Mouse (Mus musculus) cortical plate, adult 2 months (tissue): ENCODE data around the gene Accs. TPM values are rescaled to one million over a fixed set of nuclear protein-coding genes. Genes with fewer than 3 reads are reported as not detected.

Source experiments
- H3K27ac ChIP-seq: fragments of 200-500 bp; 2 replicates; pipeline ENCODE4 v1.5.1; 2012; ENCODE audit warnings: low read length, control low read depth, inconsistent platforms; ENCODE audit not compliant: insufficient read depth
- H3K4me1 ChIP-seq: fragments of 200-500 bp; 2 replicates; pipeline ENCODE4 v1.6.1; 2011; ENCODE audit warnings: low read length; ENCODE audit not compliant: control insufficient read depth, insufficient read depth
- H3K4me3 ChIP-seq: fragments of 200-500 bp; 2 replicates; pipeline ENCODE4 v1.5.1; 2011; ENCODE audit warnings: mild to moderate bottlenecking, low read length, control low read depth; ENCODE audit not compliant: insufficient read depth
- CTCF ChIP-seq: fragments of 200-500 bp; IDR thresholded peaks from 2 replicates; pipeline ENCODE4 v1.5.1; 2011; ENCODE audit warnings: mild to moderate bottlenecking, control low read depth, low read length; ENCODE audit not compliant: insufficient read depth; ENCODE audit errors: extremely low read depth
- POLR2A ChIP-seq: fragments of 200-500 bp; IDR thresholded peaks from 2 replicates; pipeline ENCODE4 v1.6.1; 2011; ENCODE audit warnings: mild to moderate bottlenecking, low read length, control low read depth; ENCODE audit not compliant: insufficient read depth; ENCODE audit errors: extremely low read depth
- polyA plus RNA-seq: library from polyadenylated mRNA; depleted of rRNA; stranded (reverse); fragments of >200 nt; gene quantifications from 2 replicates; pipeline ENCODE4 v1.2.3, GENCODE M21; 2012

The Accs gene
- polyA plus RNA-seq, 1 experiment, result 7.3 TPM

DNA sequence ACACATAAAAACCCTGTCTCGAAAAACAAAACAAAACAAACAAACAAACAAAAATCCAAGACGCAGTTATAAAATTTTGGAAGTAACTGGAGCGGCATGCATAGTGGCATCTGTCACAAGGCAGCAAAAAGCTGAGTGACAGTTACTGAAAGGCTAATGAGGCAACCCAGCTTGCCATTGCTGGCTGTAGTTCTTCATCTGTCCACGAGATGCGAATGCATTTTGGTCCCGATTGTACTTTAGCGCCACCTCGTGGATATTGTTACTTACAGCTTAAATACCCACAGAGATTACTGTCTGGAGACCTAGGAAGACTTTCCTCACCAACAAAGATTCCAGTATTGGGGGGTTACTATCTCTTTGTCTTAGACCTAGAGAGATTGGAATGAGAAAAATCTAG, 26.2 kb downstream of the Accs start:
- H3K4me1 ChIP-seq, result peaks cover 3% of the 10 kb centered on the region; the same call in 1 of the 2 replicates
- no peak overlapping the region for H3K4me3 ChIP-seq
- no peak overlapping the region for H3K27ac ChIP-seq
- TF ChIP-seq CTCF, result peak; percentile 99
- no peak for TF ChIP-seq POLR2A

DNA sequence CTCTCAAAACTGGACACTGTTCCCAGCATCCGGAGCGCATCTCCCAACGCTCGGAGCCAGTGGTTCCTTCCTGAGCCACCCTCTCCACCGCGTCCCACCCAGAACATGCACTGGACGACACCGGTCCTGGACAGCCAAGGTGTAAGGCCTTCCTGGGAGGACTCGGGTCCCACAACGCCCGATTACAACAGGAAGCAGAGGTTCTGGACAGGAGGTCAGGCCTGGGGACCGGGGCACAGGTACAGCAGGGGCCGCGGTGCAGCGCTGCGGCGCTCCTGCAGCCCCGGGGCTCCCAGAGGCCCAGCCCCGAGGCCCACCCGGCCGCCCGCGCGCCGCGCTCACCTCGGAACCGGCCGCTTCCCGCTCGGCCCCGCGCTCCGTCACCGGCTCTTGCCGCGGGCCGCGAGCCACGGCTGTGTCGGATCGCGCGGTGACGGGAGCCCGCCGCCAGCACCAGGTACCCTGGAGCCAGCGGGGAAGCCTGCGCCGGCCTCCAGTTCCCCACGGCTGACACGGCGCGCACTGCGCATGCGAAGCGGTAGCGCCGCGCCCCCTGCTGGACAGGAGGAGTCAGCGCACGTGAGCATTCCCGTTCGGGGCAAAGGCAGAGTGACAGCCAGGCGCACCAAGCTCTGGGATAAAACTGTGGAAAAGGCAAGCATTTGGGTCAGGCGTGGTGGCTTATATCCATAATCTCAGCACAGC, 27.5 kb downstream of the Accs start, which contains the start of gene Ext2:
Gene Ext2, minus strand, starts transcription at position 524 of the 705 bp plus-strand sequence.
- TF ChIP-seq POLR2A (peak; percentile 80), CTCF (peak; percentile 88)
- Histone ChIP-seq H3K27ac (no peak within 1 kb of the TSS; the same call in 1 of the 2 replicates), H3K4me3 (peak within 1 kb of the TSS; percentile 98), H3K4me1 (peaks cover 3% of the 10 kb centered on the region; the same call in 1 of the 2 replicates)

DNA sequence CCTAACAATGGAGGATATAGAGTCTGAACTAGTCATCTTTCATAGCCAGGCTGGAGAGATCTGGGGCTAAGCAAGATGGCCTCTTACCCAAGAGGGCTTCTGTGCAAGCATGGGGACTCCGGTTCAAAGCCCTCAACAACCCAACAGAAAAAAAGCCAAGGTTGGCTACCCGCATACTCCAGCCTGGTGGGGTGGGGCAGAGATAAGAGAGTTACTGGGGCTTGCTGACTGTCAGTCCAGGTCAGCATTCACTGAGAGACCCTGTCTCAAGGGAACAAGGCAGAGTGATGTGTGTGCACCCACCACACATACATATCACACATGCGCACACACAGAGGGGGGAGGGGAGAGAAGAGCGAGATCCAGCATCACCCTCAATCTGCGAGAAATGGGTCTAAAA, 32.0 kb downstream of the Accs start:
- Histone ChIP-seq H3K27ac (no peak overlapping the region), H3K4me1 (peaks cover 3% of the 10 kb centered on the region; the same call in 1 of the 2 replicates), H3K4me3 (no peak overlapping the region)
- no peak for TF ChIP-seq CTCF
- TF ChIP-seq POLR2A, result no peak

DNA sequence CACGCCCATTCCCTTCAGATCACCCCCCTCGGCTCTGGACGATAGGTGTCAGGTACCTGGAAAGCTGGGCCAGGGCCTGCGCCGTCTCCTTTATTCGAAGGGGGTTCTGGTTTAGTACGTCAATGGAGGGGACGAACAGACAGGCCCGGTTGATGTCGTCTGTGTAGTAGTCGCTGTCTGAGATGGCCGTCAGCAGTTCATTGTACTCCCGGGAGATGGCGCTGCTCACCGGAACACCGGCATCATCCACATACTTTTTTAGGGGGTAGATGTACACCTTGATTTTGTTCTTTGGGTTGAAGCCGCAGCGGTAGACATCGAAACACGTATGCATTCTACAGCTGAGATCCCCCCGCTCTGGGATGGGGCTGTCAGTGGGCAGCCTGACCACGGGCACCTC, 36.4 kb downstream of the Accs start:
- Histone ChIP-seq H3K27ac (no peak overlapping the region), H3K4me1 (no peaks in the 10 kb centered on the region), H3K4me3 (no peak overlapping the region)
- TF ChIP-seq POLR2A, result no peak
- no peak for TF ChIP-seq CTCF

DNA sequence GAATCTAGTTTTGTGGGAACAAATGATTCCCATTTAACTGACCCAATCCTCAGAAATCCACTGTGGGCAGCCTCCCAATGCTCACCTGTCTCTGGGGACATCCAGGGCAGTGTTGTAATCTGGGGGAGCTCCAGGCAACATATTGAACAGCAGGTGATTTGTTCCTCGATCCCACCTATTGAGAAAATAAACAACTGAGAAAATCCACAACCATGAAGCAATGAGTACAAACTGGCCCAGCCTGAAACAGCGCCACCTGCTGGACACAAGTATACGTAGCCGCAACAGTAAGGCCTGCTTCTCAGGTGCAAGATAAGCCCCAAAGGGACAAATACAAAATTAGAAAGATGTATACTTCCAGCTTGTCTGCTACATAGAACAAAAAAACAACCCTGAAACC, 37.9 kb downstream of the Accs start:
- TF ChIP-seq CTCF, result peak; percentile 81
- TF ChIP-seq POLR2A, result no peak

DNA sequence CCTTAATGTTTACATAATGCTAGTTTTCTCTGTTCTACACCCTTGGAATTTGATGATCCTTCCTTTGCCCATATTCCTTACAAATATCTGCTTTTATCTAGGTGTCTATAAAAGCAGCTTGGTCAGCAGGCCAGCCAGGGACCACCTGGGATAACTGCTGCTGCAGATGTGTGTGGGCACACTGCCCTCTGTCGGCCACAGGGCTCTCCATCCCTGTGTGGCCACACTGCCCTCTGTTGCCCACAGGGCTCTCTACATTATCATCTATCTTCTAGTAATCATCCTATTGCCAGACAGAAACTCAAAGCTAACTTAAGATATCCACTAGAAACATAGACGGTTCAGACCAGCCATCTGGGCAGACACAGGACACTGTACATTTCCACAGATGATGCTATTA, 39.8 kb downstream of the Accs start:
- Histone ChIP-seq H3K4me3 (no peak overlapping the region), H3K4me1 (no peaks in the 10 kb centered on the region), H3K27ac (no peak overlapping the region)
- TF ChIP-seq CTCF (peak; percentile 91), POLR2A (no peak)

More for the DNA sequence above, 37.9 kb downstream of the Accs start:
- no peak overlapping the region for H3K27ac ChIP-seq
- H3K4me1 ChIP-seq, result no peaks in the 10 kb centered on the region
- H3K4me3 ChIP-seq, result no peak overlapping the region

DNA sequence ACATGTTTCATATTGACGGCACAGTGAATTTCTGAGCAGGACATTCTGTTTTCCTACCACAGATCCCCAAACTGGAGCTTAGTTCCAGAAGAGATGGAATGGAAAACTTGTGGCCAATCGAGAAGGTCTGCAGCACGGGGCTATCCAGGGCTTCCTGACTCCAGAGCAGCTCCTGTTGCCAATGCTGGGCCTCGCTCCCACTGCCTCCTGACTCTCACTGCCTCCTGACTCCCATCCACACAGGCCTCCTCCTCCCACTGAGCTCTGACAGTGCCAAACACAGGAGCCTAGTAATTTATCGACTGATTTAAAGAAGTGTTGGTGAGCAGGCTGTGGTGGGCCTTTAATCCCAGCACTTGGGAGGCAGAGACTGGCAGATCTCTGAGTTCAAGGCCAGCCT, 41.7 kb downstream of the Accs start:
- no peaks in the 10 kb centered on the region for H3K4me1 ChIP-seq
- TF ChIP-seq CTCF, result no peak
- TF ChIP-seq POLR2A, result no peak
- no peak overlapping the region for H3K4me3 ChIP-seq
- no peak overlapping the region for H3K27ac ChIP-seq

DNA sequence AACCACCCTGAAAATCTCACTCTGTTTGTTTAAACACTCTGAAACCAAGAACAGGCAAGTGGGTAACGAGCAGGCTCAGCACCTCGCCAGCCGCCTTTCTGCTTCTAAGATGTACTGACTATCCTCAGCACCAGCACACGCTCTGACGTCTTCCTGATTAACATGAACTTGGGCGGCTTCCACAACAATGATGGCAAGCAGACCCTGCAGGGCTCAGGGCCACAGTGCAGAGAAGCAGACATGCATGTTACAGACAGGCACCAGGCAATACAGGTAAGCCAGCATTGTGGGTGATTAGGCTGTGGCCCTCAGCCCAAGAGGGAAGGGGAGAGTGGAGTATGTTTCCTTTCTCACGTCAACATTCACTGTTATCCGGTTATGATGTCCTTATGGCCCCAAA, 42.3 kb downstream of the Accs start:
- Histone ChIP-seq H3K4me1 (no peaks in the 10 kb centered on the region), H3K27ac (no peak overlapping the region), H3K4me3 (no peak overlapping the region)
- TF ChIP-seq POLR2A (no peak), CTCF (no peak)

DNA sequence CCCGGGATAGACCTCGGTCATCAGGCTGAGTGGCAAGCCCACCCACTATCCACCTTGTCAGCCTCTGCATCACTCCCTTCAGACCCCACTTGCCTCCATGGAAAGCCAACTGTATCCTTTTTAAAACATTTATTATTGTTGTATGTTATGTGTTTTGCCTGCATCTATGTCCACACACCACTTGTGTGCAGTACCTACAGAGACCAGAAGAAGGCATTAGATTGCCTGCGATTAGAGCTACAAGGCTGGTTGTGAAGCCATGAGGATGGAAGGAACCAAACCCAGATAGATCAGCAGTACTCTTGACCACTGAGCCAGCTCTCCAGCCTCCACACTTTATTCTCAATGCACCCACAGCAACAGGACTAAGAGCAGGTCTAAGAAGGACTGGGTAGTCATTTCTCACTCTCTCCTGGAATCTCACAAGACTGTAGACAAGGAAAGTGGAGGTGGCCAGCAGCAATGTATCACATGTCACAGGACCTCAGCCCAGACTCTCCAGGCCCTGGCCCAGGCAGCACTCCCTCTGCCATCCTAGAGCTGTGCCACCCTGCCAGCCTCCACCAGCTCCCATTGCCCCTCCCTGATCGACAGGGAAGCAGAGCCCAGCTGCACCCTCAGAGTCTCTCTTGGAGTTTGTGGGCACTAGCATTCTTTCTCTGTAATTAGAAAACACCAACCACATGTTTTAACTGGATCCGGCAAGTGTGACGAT, 43.1 kb downstream of the Accs start:
- Histone ChIP-seq H3K4me1 (no peaks in the 10 kb centered on the region), H3K4me3 (no peak overlapping the region), H3K27ac (no peak overlapping the region)
- no peak for TF ChIP-seq POLR2A
- TF ChIP-seq CTCF, result no peak

DNA sequence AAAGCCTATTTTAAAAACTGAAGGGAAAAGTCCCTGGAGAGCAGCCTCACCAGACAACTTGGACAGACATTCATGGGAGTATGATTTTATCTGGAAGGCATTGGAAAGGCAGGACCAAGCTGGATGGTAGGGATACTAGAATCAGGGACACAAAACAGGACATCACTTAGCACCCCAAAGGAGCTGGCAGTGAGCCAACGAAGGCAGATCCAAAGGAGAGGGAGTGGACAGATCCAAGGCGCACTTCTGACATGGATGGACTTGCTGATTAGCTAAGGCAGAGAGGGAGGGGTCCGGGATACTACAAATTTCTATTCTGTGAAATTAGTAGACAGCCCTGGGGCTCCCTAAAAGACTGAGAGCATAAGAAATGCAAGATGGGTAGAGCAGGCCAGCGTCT, 44.2 kb downstream of the Accs start:
- H3K27ac ChIP-seq, result no peak overlapping the region
- H3K4me3 ChIP-seq, result no peak overlapping the region
- TF ChIP-seq CTCF, result no peak
- TF ChIP-seq POLR2A, result no peak
- H3K4me1 ChIP-seq, result no peaks in the 10 kb centered on the region
